Mouse (Mus musculus): ENCODE measurements at regions not wholly inside any gene's neighbourhood (a gene's known extent, or its start where the extent isn't known, plus 50 kb on each side); places are given as distances from the start of the nearest gene placed in this dataset.

DNA sequence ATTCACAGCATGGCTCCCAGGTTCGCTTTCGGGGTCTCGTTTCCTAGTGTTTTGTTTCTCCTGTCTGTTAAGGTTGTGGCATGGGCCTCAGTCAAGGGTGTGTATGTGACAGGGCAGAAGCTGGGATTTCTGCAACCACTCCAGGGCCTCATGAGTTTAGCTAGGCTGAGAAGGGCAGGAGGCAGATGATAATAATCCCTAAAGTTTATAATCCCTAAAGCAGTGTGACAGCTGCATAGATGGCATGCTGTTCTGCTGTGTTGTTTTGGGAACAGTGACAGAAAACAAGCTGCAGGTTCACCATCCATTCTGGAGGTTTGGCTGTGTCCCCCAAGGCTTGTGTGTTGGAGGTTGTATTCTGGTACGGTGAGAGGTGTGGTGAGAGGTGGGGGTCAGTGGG lies 59.8 kb upstream of the Bod1 start:
- H3K27ac ChIP-seq (ENCODE audit: insufficient read depth, low read depth, low read length), result 0 out of 2 replicates have a peak overlapping the region, but pooled peaks have one; percentile 13
- no peak overlapping the region for H3K4me3 ChIP-seq (ENCODE audit: insufficient read depth, low read depth, low read length)
- peaks cover 19% of the 10 kb centered on the region for H3K4me1 ChIP-seq (ENCODE audit: control insufficient read depth, insufficient read depth, low read length)
- no peak for DNase-seq
- WGBS, result 81% methylated on average over 4 of the region's 4 CpGs
- H3K27me3 ChIP-seq (replicated peaks; ENCODE audit: control insufficient read depth, insufficient read depth, low read length), result no peaks in the 10 kb centered on the region
- no peaks in the 10 kb centered on the region for H3K36me3 ChIP-seq (ENCODE audit: control insufficient read depth, insufficient read depth, low read length)
- TF ChIP-seq POLR2A (IDR thresholded peaks at IDR 0.05; ENCODE audit: low read depth, low read length), result no peak
- no peak for TF ChIP-seq CTCF (conservative IDR thresholded peaks at IDR 0.05; ENCODE audit: insufficient read depth, insufficient read length, low read depth, low read length)

DNA sequence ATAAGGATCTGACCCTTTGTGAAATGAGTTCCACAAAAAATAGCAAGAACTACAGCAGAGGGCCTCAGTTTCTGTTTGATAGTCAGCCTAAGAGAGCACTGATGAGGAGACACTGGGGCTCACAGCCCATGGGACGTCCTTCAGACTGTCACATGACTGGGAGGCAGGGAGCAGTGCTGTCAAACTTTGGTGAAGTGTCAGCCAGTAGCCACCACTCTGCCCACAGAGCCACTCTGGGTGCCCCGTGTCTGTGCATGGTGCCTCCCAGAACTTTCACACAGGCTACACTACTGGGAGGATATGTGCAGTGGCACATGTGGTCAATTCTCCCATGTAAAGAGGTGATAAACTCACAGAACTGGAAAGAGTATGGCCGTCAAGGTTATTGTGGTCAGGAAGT lies 60.7 kb upstream of the Bod1 start:
- TF ChIP-seq CTCF (conservative IDR thresholded peaks at IDR 0.05; ENCODE audit: insufficient read depth, insufficient read length, low read depth, low read length), result no peak
- TF ChIP-seq POLR2A (IDR thresholded peaks at IDR 0.05; ENCODE audit: low read depth, low read length), result no peak
- WGBS, result 57% methylated on average over 3 of the region's 3 CpGs
- Histone ChIP-seq H3K27ac (ENCODE audit: insufficient read depth, low read depth, low read length) (peak overlapping the region; percentile 41), H3K36me3 (ENCODE audit: control insufficient read depth, insufficient read depth, low read length) (no peaks in the 10 kb centered on the region), H3K4me1 (ENCODE audit: control insufficient read depth, insufficient read depth, low read length) (peaks cover 19% of the 10 kb centered on the region), H3K4me3 (ENCODE audit: insufficient read depth, low read depth, low read length) (no peak overlapping the region), H3K27me3 (replicated peaks; ENCODE audit: control insufficient read depth, insufficient read depth, low read length) (no peaks in the 10 kb centered on the region)
- no peak for DNase-seq

DNA sequence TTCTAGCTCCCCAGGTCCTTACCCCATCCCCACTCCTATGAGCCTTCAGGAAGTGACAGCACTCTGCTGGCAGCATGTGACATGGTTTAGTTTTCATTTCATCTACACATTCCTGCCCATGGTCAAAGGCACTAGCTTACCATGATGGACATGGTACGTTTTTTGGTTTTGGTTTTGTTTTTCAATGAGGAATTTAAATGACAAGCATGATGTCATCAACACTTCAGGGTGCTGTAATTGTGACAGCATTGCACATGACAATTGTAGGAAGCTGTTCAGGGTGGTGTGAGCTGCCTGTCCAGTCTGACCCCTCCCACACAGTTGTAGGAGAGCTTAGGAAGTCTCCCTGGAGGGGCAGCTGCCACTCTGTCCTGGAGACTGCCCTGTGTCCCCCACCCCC lies 61.3 kb upstream of the Bod1 start:
- no peak overlapping the region; the same call in 1 of the 2 replicates for H3K27ac ChIP-seq (ENCODE audit: insufficient read depth, low read depth, low read length)
- no peak for DNase-seq
- peaks cover 22% of the 10 kb centered on the region for H3K4me1 ChIP-seq (ENCODE audit: control insufficient read depth, insufficient read depth, low read length)
- no peak overlapping the region for H3K4me3 ChIP-seq (ENCODE audit: insufficient read depth, low read depth, low read length)
- TF ChIP-seq CTCF (conservative IDR thresholded peaks at IDR 0.05; ENCODE audit: insufficient read depth, insufficient read length, low read depth, low read length) (no peak), POLR2A (IDR thresholded peaks at IDR 0.05; ENCODE audit: low read depth, low read length) (no peak)
- 51% methylated on average over 1 of the region's 1 CpGs for WGBS
- no peaks in the 10 kb centered on the region for H3K36me3 ChIP-seq (ENCODE audit: control insufficient read depth, insufficient read depth, low read length)
- H3K27me3 ChIP-seq (replicated peaks; ENCODE audit: control insufficient read depth, insufficient read depth, low read length), result no peaks in the 10 kb centered on the region

DNA sequence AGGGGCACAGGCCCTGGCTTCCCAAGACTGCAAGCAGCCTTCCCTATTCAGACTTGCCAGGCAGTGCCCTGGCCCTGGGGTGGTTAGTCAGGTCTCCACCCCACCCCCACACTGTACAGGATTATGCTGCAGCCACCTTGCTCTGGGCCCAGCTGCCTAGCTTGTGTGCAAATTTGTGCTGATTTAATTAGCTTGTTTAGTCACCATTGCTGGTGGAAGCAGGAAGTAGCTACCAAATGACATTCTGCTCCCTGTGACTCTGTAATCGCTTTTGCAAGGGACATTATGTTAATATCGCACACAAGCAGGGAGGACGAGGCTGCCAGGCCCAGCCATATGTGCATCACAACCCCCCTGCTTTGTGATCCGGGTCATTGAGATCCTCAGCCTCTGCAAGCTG lies 62.4 kb upstream of the Bod1 start:
- 44% methylated on average over 4 of the region's 4 CpGs for WGBS
- H3K27ac ChIP-seq (ENCODE audit: insufficient read depth, low read depth, low read length), result peak overlapping the region; percentile 63
- H3K27me3 ChIP-seq (replicated peaks; ENCODE audit: control insufficient read depth, insufficient read depth, low read length), result no peaks in the 10 kb centered on the region
- H3K4me1 ChIP-seq (ENCODE audit: control insufficient read depth, insufficient read depth, low read length), result peaks cover 32% of the 10 kb centered on the region
- H3K36me3 ChIP-seq (ENCODE audit: control insufficient read depth, insufficient read depth, low read length), result no peaks in the 10 kb centered on the region
- peak; percentile 82 for DNase-seq
- TF ChIP-seq POLR2A (IDR thresholded peaks at IDR 0.05; ENCODE audit: low read depth, low read length), result no peak
- TF ChIP-seq CTCF (conservative IDR thresholded peaks at IDR 0.05; ENCODE audit: insufficient read depth, insufficient read length, low read depth, low read length), result no peak
- H3K4me3 ChIP-seq (ENCODE audit: insufficient read depth, low read depth, low read length), result no peak overlapping the region

DNA sequence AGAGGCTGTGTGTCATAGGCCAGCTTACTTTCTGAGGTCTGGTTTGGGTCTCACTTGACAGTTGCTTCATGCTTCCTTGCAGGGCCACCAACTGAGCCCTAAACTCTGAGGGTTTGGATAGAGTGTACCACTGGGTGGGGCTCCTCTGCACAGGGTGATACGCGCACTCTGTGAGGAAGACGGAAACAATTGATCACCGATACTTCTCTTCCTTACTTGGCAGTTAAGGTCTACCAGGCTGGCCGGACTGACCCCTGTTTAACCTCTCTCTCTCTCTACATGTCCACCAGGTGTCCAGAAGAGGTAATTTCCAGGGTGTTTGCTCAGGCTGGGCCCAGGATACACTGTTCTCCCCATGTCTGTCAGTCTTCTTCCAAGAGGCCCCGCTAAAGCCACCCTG lies 63.6 kb upstream of the Bod1 start:
- no peak for DNase-seq
- Histone ChIP-seq H3K4me1 (ENCODE audit: control insufficient read depth, insufficient read depth, low read length) (peaks cover 27% of the 10 kb centered on the region), H3K36me3 (ENCODE audit: control insufficient read depth, insufficient read depth, low read length) (no peaks in the 10 kb centered on the region), H3K27ac (ENCODE audit: insufficient read depth, low read depth, low read length) (no peak overlapping the region), H3K4me3 (ENCODE audit: insufficient read depth, low read depth, low read length) (no peak overlapping the region), H3K27me3 (replicated peaks; ENCODE audit: control insufficient read depth, insufficient read depth, low read length) (no peaks in the 10 kb centered on the region)
- no peak for TF ChIP-seq POLR2A (IDR thresholded peaks at IDR 0.05; ENCODE audit: low read depth, low read length)
- TF ChIP-seq CTCF (conservative IDR thresholded peaks at IDR 0.05; ENCODE audit: insufficient read depth, insufficient read length, low read depth, low read length), result no peak
- 99% methylated on average over 6 of the region's 6 CpGs for WGBS

DNA sequence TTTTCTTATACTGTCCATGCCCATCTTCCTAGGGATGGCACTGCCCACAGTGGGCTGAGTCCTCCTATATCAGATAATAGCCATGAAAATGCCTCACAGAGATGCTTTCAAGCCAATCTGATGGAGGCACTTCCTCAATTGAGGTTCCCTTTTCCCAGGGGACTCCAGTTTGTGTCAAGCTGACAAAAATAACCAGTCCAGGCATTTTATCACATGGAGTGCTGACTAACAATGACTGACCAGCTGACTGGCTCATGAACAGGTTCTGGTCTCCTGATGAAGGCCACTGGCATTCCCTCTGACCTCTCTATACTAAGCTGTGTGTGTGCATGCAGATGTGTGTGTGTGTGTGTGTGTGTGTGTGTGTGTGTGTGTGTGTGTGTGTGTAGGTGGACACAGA lies 64.4 kb upstream of the Bod1 start:
- no peak for TF ChIP-seq CTCF (conservative IDR thresholded peaks at IDR 0.05; ENCODE audit: insufficient read depth, insufficient read length, low read depth, low read length)
- no peak overlapping the region for H3K4me3 ChIP-seq (ENCODE audit: insufficient read depth, low read depth, low read length)
- no peak for DNase-seq
- peaks cover 27% of the 10 kb centered on the region for H3K4me1 ChIP-seq (ENCODE audit: control insufficient read depth, insufficient read depth, low read length)
- H3K27ac ChIP-seq (ENCODE audit: insufficient read depth, low read depth, low read length), result no peak overlapping the region
- H3K27me3 ChIP-seq (replicated peaks; ENCODE audit: control insufficient read depth, insufficient read depth, low read length), result no peaks in the 10 kb centered on the region
- no peaks in the 10 kb centered on the region for H3K36me3 ChIP-seq (ENCODE audit: control insufficient read depth, insufficient read depth, low read length)

DNA sequence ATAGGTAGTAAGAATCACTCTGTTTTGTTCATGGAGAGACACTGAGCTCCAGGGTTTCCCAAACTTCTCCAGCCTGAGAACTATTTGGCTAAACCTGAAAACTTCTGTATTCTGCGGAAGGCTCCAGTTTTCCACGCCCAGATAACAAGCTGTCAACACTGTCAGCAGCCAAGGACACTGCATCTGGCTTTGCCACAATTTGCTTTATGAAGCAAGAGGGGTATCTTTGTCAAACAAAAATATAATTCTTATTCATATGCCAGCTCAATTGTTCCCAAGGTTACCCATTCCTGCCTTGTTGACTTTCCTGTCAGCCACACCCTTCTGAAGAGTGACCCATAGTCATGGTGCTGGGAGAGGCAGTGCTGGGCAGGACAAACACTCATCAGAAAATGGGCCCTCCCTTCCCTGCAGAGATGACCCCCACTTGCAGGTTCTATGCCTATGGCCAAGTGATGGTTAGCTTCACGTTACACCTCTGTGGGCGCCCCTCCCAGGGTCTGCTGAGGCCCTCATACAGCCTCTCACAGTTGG lies 64.9 kb upstream of the Bod1 start:
- Histone ChIP-seq H3K4me3 (ENCODE audit: insufficient read depth, low read depth, low read length) (no peak overlapping the region), H3K4me1 (ENCODE audit: control insufficient read depth, insufficient read depth, low read length) (peaks cover 27% of the 10 kb centered on the region), H3K27ac (ENCODE audit: insufficient read depth, low read depth, low read length) (no peak overlapping the region), H3K36me3 (ENCODE audit: control insufficient read depth, insufficient read depth, low read length) (no peaks in the 10 kb centered on the region), H3K27me3 (replicated peaks; ENCODE audit: control insufficient read depth, insufficient read depth, low read length) (no peaks in the 10 kb centered on the region)
- TF ChIP-seq CTCF (conservative IDR thresholded peaks at IDR 0.05; ENCODE audit: insufficient read depth, insufficient read length, low read depth, low read length) (no peak), POLR2A (IDR thresholded peaks at IDR 0.05; ENCODE audit: low read depth, low read length) (no peak)
- DNase-seq, result no peak
- 95% methylated on average over 4 of the region's 4 CpGs for WGBS

All from kidney, adult 2 months (tissue).